Mouse (Mus musculus): Measurements from ENCODE around the gene Serpinb13.
"Not testable (repeated sequence)": the region's sequence is repeated elsewhere in the genome, so short reads cannot be mapped to it uniquely, and the experiment has no call there.

Serpinb13 gene

GRCm38 (mm10) chr1:106980684-106981083 is at the start of gene Serpinb13:
Gene Serpinb13 (plus strand): TSS chr1:106980984.
- no peak for DNase-seq (ENCODE audit: low read depth, low spot score)

GRCm38 (mm10) chr1:106931954-106932353 is 48.8 kb upstream of the Serpinb13 start:
- DNase-seq (ENCODE audit: low read depth, low spot score), result no peak

- DNase-seq (ENCODE audit: low read depth, low spot score), result no peak
Observed at GRCm38 (mm10) chr1:106933658-106934057, 47.1 kb upstream of the Serpinb13 start.

- no peak for DNase-seq (ENCODE audit: low read depth, low spot score)
Observed at GRCm38 (mm10) chr1:106934265-106934664, 46.5 kb upstream of the Serpinb13 start, which contains the start of gene Serpinb12. Gene Serpinb12 (plus strand): TSS chr1:106934449.

GRCm38 (mm10) chr1:106947217-106947616 is 33.6 kb upstream of the Serpinb13 start:
- no peak for DNase-seq (ENCODE audit: low read depth, low spot score)

- no peak for DNase-seq (ENCODE audit: low read depth, low spot score)
Observed at GRCm38 (mm10) chr1:106959981-106960380, 20.8 kb upstream of the Serpinb13 start.

GRCm38 (mm10) chr1:106961023-106961422 is 19.8 kb upstream of the Serpinb13 start:
- no peak for DNase-seq (ENCODE audit: low read depth, low spot score)

GRCm38 (mm10) chr1:106983092-106983491 is 2.3 kb downstream of the Serpinb13 start:
- no peak for DNase-seq (ENCODE audit: low read depth, low spot score)

GRCm38 (mm10) chr1:106983865-106984264 is 3.1 kb downstream of the Serpinb13 start:
- no peak for DNase-seq (ENCODE audit: low read depth, low spot score)

- DNase-seq (ENCODE audit: low read depth, low spot score), result no peak
Observed at GRCm38 (mm10) chr1:107000424-107000823, 19.6 kb downstream of the Serpinb13 start.

GRCm38 (mm10) chr1:107001754-107002153 is 21.0 kb downstream of the Serpinb13 start:
- DNase-seq (ENCODE audit: low read depth, low spot score), result no peak

- no peak for DNase-seq (ENCODE audit: low read depth, low spot score)
Observed at GRCm38 (mm10) chr1:107006316-107006715, 25.5 kb downstream of the Serpinb13 start.

GRCm38 (mm10) chr1:107014530-107014929 is 33.7 kb downstream of the Serpinb13 start:
- no peak for DNase-seq (ENCODE audit: low read depth, low spot score)

- DNase-seq (ENCODE audit: low read depth, low spot score), result no peak
Observed at GRCm38 (mm10) chr1:107015210-107015609, 34.4 kb downstream of the Serpinb13 start.

GRCm38 (mm10) chr1:107025886-107026285 is 45.1 kb downstream of the Serpinb13 start:
- no peak for DNase-seq (ENCODE audit: low read depth, low spot score)

GRCm38 (mm10) chr1:107034236-107034635 is 53.5 kb downstream of the Serpinb13 start:
- DNase-seq (ENCODE audit: low read depth, low spot score), result not testable (repeated sequence)

Data from brain, embryonic 18.5 days (tissue).